Mouse (Mus musculus): ENCODE measurements around the gene Scaf4. TPM values are rescaled to one million over a fixed set of nuclear protein-coding genes. Genes with fewer than 3 reads are reported as not detected.

Gene Scaf4
- polyA plus RNA-seq, 1 experiment = 127 TPM

DNA sequence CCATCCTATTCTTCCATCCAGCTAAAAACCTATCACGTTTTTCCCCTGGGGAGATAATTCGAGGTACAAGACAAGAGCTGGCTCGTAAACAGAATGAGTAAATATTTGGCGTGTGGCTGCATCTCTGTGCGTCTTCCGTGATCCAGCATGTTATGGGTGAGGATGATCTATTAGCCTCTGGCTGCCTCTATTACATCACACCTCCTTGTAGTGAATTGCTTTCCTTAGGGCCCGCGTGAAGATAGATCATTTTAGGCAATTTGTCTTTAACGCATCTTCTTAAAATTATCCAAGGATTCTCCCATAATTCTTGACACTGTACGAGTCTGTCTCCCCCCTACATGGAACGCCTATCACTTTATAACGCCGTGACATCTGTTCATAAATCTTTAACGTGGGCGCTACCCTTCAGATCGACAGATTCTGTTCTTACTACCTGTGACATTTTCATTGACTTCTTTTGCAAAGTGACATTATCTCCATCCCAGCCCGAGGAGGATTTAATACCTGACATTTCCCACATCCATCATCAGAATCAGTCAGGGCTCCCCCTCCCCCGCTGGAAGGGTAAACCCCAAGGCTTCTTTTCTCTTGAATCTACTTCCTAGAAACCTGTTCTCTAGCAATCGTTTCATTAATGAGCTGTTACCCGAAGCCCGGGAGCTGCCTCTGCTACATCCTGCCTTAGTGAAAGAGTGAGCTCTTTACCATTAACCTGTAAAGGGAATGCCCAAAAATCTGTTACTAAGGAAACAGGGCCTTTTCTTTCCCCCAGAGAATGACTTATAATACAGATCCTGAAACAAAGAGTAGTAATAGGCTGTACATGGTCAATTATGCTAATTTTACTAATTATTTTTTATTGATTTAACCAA is 14.4 kb upstream of the Scaf4 start:
- Histone ChIP-seq H3K4me1 (ENCODE audit: control insufficient read depth, insufficient read depth, low read length) (peaks cover 1% of the 10 kb centered on the region), H3K27me3 (ENCODE audit: control insufficient read depth, insufficient read depth, low read length, poor library complexity, severe bottlenecking) (no peaks in the 10 kb centered on the region), H3K9ac (ENCODE audit: low read depth, poor library complexity, severe bottlenecking) (peak overlapping the region; percentile 46), H3K36me3 (ENCODE audit: control insufficient read depth, insufficient read depth, low read length, poor library complexity, severe bottlenecking) (no peaks in the 10 kb centered on the region), H3K4me3 (ENCODE audit: low read depth, low read length) (no peak overlapping the region), H3K9me3 (replicated peaks; ENCODE audit: control insufficient read depth, insufficient read depth, low read length, poor library complexity, severe bottlenecking) (no peaks in the 10 kb centered on the region; the same call in 1 of the 2 replicates), H3K27ac (ENCODE audit: insufficient read depth, low read length) (peak overlapping the region; percentile 97)
- no peak for TF ChIP-seq POLR2A (IDR thresholded peaks at IDR 0.05; ENCODE audit: insufficient read depth, low read length)
- no peak for TF ChIP-seq EP300 (IDR thresholded peaks at IDR 0.05; ENCODE audit: insufficient read depth, low read depth, low read length)
- TF ChIP-seq CTCF (IDR thresholded peaks at IDR 0.05; ENCODE audit: low read depth, low read length) = no peak

DNA sequence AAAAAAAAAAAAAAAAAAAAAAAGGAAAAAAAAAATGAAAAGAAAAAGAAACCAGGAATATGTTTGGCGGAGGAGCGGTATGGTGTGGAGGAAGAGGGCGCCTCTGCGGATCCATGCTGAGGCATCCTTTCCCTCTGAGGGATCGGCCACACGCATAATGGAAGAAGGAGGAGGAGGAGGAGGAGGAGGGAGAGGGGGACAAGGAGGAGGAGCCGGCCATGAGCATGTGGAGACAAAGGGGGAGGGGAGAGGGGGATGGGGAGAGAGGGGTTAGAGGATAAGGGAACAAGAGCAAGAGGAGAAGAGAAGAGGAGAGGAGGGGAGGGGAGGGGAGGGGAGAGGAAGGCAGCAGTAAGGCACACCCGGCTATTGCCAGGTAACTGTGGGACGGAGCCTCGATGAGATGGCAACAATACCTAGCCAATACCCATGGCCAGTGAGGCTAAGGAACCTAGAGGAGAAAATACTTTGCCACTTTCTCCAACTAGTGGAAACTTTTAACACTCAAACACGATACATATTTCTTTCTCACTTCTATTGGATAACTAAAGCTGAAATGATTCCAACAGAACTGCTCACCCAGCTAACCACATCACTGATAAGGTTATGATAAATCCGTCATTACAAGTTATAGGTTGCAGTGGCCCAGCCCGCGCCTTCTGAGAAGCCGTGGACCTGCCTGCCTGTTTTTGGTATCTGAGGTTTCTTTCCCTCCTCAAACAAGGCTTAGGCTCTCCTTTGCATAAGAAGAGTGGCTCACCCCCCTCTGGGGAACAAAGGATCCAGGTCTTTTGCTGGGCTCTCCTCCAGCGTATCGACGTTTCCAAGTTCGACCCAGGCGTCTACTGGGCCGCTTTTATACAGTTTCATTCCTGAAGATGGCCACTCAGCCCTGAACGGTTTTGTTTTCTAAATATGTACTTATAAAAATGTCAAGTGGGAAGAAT is 13.4 kb upstream of the Scaf4 start:
- Histone ChIP-seq H3K9me3 (replicated peaks; ENCODE audit: control insufficient read depth, insufficient read depth, low read length, poor library complexity, severe bottlenecking) (no peaks in the 10 kb centered on the region; the same call in 1 of the 2 replicates), H3K36me3 (ENCODE audit: control insufficient read depth, insufficient read depth, low read length, poor library complexity, severe bottlenecking) (no peaks in the 10 kb centered on the region), H3K4me3 (ENCODE audit: low read depth, low read length) (peak overlapping the region; percentile 33), H3K27me3 (ENCODE audit: control insufficient read depth, insufficient read depth, low read length, poor library complexity, severe bottlenecking) (no peaks in the 10 kb centered on the region), H3K4me1 (ENCODE audit: control insufficient read depth, insufficient read depth, low read length) (peaks cover 1% of the 10 kb centered on the region), H3K9ac (ENCODE audit: low read depth, poor library complexity, severe bottlenecking) (peak overlapping the region; percentile 69), H3K27ac (ENCODE audit: insufficient read depth, low read length) (peak overlapping the region; percentile 97)
- TF ChIP-seq POLR2A (IDR thresholded peaks at IDR 0.05; ENCODE audit: insufficient read depth, low read length) = no peak
- 0 out of 2 replicates have a peak, but pooled peaks have one; percentile 53 for TF ChIP-seq EP300 (IDR thresholded peaks at IDR 0.05; ENCODE audit: insufficient read depth, low read depth, low read length)
- TF ChIP-seq CTCF (IDR thresholded peaks at IDR 0.05; ENCODE audit: low read depth, low read length) = no peak

DNA sequence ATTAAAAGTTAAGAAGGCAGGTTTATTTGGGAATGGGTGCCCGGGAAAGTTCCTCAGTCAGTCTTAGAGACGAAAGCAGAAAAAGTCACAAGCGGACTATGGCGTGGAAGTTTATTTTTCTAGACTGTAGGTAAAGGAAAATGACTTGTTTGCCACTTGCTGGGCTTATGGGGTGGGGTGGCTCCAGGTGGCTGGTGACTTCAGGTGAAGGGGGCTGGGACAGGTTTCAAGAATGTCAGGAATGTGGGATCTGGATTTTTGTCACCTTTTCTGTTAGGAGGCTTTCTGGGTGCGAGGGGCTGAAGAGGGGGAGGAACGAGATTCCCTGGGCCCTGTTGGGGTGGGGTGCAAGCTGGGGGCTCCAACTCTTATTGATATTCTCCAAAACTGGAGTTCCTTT is 7.4 kb upstream of the Scaf4 start:
- no peaks in the 10 kb centered on the region for H3K4me1 ChIP-seq (ENCODE audit: control insufficient read depth, insufficient read depth, low read length)
- peak overlapping the region; percentile 88 for H3K27ac ChIP-seq (ENCODE audit: insufficient read depth, low read length)
- H3K27me3 ChIP-seq (ENCODE audit: control insufficient read depth, insufficient read depth, low read length, poor library complexity, severe bottlenecking) = no peaks in the 10 kb centered on the region
- no peaks in the 10 kb centered on the region for H3K36me3 ChIP-seq (ENCODE audit: control insufficient read depth, insufficient read depth, low read length, poor library complexity, severe bottlenecking)
- no peak for TF ChIP-seq CTCF (IDR thresholded peaks at IDR 0.05; ENCODE audit: low read depth, low read length)
- peak; percentile 63 for TF ChIP-seq EP300 (IDR thresholded peaks at IDR 0.05; ENCODE audit: insufficient read depth, low read depth, low read length)
- TF ChIP-seq POLR2A (IDR thresholded peaks at IDR 0.05; ENCODE audit: insufficient read depth, low read length) = no peak
- H3K9ac ChIP-seq (ENCODE audit: low read depth, poor library complexity, severe bottlenecking) = peak overlapping the region; percentile 20
- no peaks in the 10 kb centered on the region; the same call in 1 of the 2 replicates for H3K9me3 ChIP-seq (replicated peaks; ENCODE audit: control insufficient read depth, insufficient read depth, low read length, poor library complexity, severe bottlenecking)
- no peak overlapping the region for H3K4me3 ChIP-seq (ENCODE audit: low read depth, low read length)

DNA sequence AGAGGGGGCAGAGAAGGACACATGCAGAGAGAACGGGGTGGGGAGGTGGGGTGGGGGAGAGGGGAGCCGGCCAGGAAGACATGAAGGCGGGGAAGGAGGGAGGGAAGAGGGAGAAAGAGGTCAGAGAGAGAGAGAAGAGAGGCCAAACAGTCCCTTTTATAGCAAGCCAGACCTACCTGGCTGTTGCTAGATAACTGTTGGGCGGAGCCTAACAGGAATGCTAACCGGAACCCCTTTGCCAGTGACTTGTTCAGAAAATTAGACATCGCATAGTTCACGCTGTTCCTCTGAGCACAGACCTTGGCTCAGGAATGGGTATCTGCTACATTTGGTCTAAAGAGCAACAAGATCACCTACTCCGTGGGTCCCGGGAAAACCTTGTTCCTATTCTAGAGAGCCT is 6.7 kb upstream of the Scaf4 start:
- TF ChIP-seq CTCF (IDR thresholded peaks at IDR 0.05; ENCODE audit: low read depth, low read length) (no peak), POLR2A (IDR thresholded peaks at IDR 0.05; ENCODE audit: insufficient read depth, low read length) (no peak), EP300 (IDR thresholded peaks at IDR 0.05; ENCODE audit: insufficient read depth, low read depth, low read length) (no peak)
- H3K27ac ChIP-seq (ENCODE audit: insufficient read depth, low read length) = peak overlapping the region; percentile 88
- H3K27me3 ChIP-seq (ENCODE audit: control insufficient read depth, insufficient read depth, low read length, poor library complexity, severe bottlenecking) = no peaks in the 10 kb centered on the region
- H3K4me3 ChIP-seq (ENCODE audit: low read depth, low read length) = peak overlapping the region; percentile 22
- no peaks in the 10 kb centered on the region; the same call in 1 of the 2 replicates for H3K9me3 ChIP-seq (replicated peaks; ENCODE audit: control insufficient read depth, insufficient read depth, low read length, poor library complexity, severe bottlenecking)
- peak overlapping the region; percentile 20 for H3K9ac ChIP-seq (ENCODE audit: low read depth, poor library complexity, severe bottlenecking)
- no peaks in the 10 kb centered on the region for H3K36me3 ChIP-seq (ENCODE audit: control insufficient read depth, insufficient read depth, low read length, poor library complexity, severe bottlenecking)
- H3K4me1 ChIP-seq (ENCODE audit: control insufficient read depth, insufficient read depth, low read length) = no peaks in the 10 kb centered on the region

DNA sequence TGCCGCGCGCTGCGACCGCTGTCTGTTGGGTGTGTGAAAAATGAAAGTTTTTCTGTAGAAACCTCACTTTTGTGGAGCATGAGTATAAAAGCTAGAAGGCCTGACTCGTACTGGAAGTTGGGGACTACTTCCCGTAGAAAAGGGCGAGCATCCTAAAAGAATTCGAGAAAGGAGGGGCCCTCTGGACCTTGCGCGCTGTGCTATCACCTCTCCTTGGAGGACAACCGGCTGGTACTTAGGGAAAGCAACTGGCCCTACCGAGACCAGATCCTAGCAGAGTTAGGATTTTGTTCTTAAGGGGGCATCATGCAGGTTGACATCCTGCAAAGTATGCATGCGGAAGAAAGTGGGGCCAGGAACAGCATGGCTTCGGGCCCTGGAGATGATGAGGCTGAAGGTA is 613 bp upstream of the Scaf4 start:
- Histone ChIP-seq H3K27me3 (ENCODE audit: control insufficient read depth, insufficient read depth, low read length, poor library complexity, severe bottlenecking) (no peaks in the 10 kb centered on the region), H3K9ac (ENCODE audit: low read depth, poor library complexity, severe bottlenecking) (peak overlapping the region; percentile 99), H3K27ac (ENCODE audit: insufficient read depth, low read length) (peak overlapping the region; percentile 82), H3K36me3 (ENCODE audit: control insufficient read depth, insufficient read depth, low read length, poor library complexity, severe bottlenecking) (0 out of 2 replicates have a peak, but pooled peaks cover 2% of the 10 kb centered on the region), H3K4me3 (ENCODE audit: low read depth, low read length) (peak overlapping the region; percentile 82), H3K9me3 (replicated peaks; ENCODE audit: control insufficient read depth, insufficient read depth, low read length, poor library complexity, severe bottlenecking) (no peaks in the 10 kb centered on the region), H3K4me1 (ENCODE audit: control insufficient read depth, insufficient read depth, low read length) (peaks cover 2% of the 10 kb centered on the region)
- TF ChIP-seq CTCF (IDR thresholded peaks at IDR 0.05; ENCODE audit: low read depth, low read length) (no peak), POLR2A (IDR thresholded peaks at IDR 0.05; ENCODE audit: insufficient read depth, low read length) (no peak), EP300 (IDR thresholded peaks at IDR 0.05; ENCODE audit: insufficient read depth, low read depth, low read length) (no peak)

Measured in ES-Bruce4 (cell line).